Mouse (Mus musculus): ENCODE measurements at regions not wholly inside any gene's neighbourhood (a gene's known extent, or its start where the extent isn't known, plus 50 kb on each side); places are given as distances from the start of the nearest gene placed in this dataset.

DNA sequence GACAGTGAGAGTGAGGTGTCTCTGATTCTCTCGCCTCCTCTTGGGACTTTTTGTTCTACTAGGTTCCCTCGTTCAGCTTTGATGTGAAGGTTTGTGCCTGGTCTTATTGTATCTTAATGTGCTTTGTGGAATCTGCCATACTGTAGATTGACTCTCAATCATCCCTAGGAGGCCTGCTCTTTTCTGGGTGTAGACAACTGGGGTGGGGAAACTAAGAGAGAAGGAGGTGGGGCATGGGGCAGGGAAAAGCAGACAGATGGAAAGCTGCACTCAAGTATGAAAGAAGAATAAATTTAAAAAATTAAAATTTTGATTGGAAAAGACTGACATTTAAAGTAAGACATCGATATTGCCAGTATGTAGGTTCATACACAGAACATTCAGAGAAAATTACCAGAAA, 172.0 kb upstream of the Ctso start:
- no peak overlapping the region for H3K9ac ChIP-seq
- ATAC-seq, result no peak
- no peak overlapping the region for H3K27ac ChIP-seq
- H3K9me3 ChIP-seq (replicated peaks), result no peaks in the 10 kb centered on the region
- no peak overlapping the region for H3K4me2 ChIP-seq
- no peaks in the 10 kb centered on the region for H3K4me1 ChIP-seq
- no peaks in the 10 kb centered on the region for H3K36me3 ChIP-seq
- no peak overlapping the region for H3K4me3 ChIP-seq
- H3K27me3 ChIP-seq (replicated peaks), result no peaks in the 10 kb centered on the region
- 64% methylated on average over 3 of the region's 3 CpGs for WGBS (ENCODE audit: insufficient replicate concordance)

DNA sequence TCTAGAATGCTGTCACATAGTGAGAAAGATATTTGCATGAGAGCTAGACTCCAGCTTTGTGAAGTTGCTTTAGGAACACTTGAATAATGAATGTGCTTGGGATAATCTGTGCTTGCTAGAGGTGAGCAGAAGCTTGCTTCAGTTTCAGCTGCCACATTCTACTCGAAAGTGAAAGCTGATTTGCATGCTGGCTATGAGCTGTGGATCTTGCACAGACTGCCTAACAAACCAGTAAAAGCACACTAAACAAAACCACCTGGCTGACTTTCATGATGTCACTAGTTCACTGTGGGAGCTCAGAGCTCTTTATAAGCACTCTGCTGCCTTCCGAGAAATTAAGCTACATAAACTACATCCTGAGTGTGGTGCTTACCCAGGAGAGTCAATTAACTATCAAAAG, 171.5 kb upstream of the Ctso start:
- Histone ChIP-seq H3K36me3 (no peaks in the 10 kb centered on the region), H3K9ac (no peak overlapping the region), H3K4me2 (no peak overlapping the region), H3K9me3 (replicated peaks) (no peaks in the 10 kb centered on the region), H3K27ac (no peak overlapping the region), H3K4me3 (no peak overlapping the region), H3K27me3 (replicated peaks) (no peaks in the 10 kb centered on the region), H3K4me1 (no peaks in the 10 kb centered on the region)
- ATAC-seq, result no peak
- 38% methylated on average over 2 of the region's 2 CpGs for WGBS (ENCODE audit: insufficient replicate concordance)

DNA sequence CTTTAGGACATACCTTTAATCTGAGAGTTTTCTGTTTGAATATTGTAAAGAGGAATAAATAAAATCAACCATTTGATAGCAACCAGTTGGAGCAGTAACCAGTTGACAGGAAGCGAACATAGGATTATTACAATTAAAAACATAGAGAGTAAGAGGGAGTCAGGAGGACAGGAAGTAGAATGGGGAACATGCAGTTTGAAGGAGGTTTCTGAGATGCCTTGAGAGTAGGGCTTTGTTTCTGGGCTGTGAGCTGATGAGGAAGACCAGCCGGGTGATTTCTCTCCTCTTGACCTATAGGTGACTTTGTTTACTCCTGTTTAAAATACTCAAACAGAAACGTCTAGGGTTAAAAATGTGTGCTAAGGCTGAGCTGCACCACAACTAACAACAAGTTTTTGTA, 160.6 kb upstream of the Ctso start:
- 40% methylated on average over 3 of the region's 3 CpGs for WGBS (ENCODE audit: insufficient replicate concordance)
- Histone ChIP-seq H3K36me3 (no peaks in the 10 kb centered on the region), H3K9ac (no peak overlapping the region), H3K27me3 (replicated peaks) (no peaks in the 10 kb centered on the region), H3K27ac (no peak overlapping the region), H3K4me3 (no peak overlapping the region), H3K9me3 (replicated peaks) (no peaks in the 10 kb centered on the region), H3K4me2 (no peak overlapping the region), H3K4me1 (no peaks in the 10 kb centered on the region)
- no peak for ATAC-seq

DNA sequence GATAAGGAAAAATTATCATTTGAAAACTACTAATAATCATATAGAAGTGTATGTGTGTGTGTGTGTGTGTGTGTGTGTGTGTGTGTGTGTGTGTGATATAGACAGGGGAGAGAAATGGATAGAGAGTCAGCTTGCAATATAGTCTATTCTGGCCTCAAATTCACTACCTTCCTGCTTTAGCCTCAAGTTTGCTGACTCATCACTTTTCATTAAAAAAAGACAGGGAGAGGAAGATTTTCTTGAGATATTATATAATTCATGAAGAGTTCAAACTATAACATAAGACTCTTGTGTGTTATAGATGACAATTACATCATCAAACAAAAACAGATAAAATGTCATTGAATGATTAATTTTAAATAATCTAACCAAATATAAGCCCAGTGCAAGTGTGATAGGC, 159.4 kb upstream of the Ctso start:
- Histone ChIP-seq H3K4me3 (no peak overlapping the region), H3K9me3 (replicated peaks) (no peaks in the 10 kb centered on the region), H3K27ac (no peak overlapping the region), H3K4me2 (no peak overlapping the region), H3K4me1 (no peaks in the 10 kb centered on the region), H3K27me3 (replicated peaks) (no peaks in the 10 kb centered on the region), H3K36me3 (no peaks in the 10 kb centered on the region), H3K9ac (no peak overlapping the region)
- ATAC-seq, result no peak

DNA sequence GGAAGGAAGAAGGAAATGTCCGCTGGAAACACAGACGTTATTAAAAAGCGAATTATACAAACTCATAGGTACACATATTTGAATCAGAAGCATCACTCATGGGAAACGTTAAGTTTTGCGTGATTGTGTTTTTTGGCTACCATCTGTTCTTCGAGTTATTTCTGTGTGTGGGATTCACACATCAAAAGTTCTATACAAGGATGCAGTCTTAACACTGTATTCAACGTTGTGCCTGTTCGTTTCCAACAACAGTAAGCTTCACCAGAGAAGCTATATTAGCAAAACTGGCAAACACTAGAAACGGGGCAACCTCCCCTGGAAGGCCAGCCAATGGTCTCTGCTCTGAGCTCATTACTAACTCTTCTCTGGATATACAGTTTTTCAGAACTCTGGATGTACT, 150.3 kb upstream of the Ctso start:
- WGBS (ENCODE audit: insufficient replicate concordance), result 81% methylated on average over 9 of the region's 9 CpGs
- Histone ChIP-seq H3K27ac (no peak overlapping the region), H3K36me3 (no peaks in the 10 kb centered on the region), H3K4me3 (no peak overlapping the region), H3K9me3 (replicated peaks) (no peaks in the 10 kb centered on the region), H3K9ac (no peak overlapping the region), H3K4me1 (no peaks in the 10 kb centered on the region), H3K27me3 (replicated peaks) (no peaks in the 10 kb centered on the region), H3K4me2 (no peak overlapping the region)
- ATAC-seq, result no peak

DNA sequence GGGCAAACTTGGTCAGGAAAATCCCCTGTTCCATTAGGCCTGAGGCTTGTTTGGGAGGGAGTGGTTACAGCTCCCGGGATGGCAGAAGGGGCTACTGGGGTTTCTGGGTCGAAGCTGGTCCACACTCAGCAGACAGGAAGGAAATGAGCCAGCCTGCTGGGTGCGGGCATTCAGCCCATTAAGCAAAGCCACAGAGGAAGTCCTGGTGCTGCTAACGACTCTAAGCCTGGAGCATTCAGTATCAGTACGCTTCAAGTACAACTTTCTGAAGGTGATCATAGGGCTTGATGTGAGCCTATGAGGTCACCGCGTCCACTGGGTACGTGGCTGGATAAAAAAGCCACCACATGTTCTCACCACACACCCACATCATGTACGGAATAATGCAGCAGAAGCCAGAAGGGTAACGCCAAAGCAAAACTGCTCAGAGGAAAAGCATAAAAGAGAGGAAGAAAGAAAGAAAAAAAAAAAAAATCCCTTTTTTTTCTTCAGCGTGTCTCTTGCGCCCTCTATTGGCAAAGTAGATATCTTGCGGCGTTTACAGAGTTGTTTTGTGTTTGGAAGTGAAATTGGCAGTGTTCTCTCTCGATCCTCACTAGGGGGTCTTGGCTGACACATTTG, 149.4 kb upstream of the Ctso start:
- Histone ChIP-seq H3K4me1 (no peaks in the 10 kb centered on the region), H3K9me3 (replicated peaks) (no peaks in the 10 kb centered on the region), H3K4me3 (no peak overlapping the region), H3K27ac (no peak overlapping the region), H3K9ac (no peak overlapping the region), H3K27me3 (replicated peaks) (no peaks in the 10 kb centered on the region), H3K36me3 (no peaks in the 10 kb centered on the region), H3K4me2 (peak overlapping the region; percentile 38)
- ATAC-seq, result no peak
- WGBS (ENCODE audit: insufficient replicate concordance), result 11% methylated on average over 15 of the region's 15 CpGs

DNA sequence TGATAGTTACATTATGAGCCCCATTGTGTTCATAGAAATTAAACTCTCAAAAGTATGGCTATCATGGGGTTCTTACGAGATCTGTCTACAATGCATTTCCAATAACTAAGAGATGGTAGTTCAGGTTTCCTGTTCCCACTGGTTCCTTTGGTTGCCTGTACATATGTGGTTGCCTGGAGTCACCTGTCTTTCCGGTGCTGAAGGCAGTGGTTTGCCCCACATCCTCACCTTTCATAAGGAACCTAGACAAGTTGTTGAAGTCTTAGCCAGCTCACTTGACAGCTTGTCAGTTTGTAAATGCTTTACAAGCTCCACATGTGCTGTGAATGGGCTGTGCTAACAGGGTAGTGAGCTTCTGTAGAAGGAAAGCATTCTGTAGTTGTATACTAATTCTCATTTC, 143.5 kb upstream of the Ctso start:
- no peak overlapping the region for H3K4me2 ChIP-seq
- H3K27ac ChIP-seq, result no peak overlapping the region
- H3K9ac ChIP-seq, result no peak overlapping the region
- no peaks in the 10 kb centered on the region for H3K9me3 ChIP-seq (replicated peaks)
- 62% methylated on average over 2 of the region's 2 CpGs for WGBS (ENCODE audit: insufficient replicate concordance)
- H3K4me1 ChIP-seq, result no peaks in the 10 kb centered on the region
- no peaks in the 10 kb centered on the region for H3K27me3 ChIP-seq (replicated peaks)
- no peaks in the 10 kb centered on the region for H3K36me3 ChIP-seq
- no peak overlapping the region for H3K4me3 ChIP-seq
- no peak for ATAC-seq

DNA sequence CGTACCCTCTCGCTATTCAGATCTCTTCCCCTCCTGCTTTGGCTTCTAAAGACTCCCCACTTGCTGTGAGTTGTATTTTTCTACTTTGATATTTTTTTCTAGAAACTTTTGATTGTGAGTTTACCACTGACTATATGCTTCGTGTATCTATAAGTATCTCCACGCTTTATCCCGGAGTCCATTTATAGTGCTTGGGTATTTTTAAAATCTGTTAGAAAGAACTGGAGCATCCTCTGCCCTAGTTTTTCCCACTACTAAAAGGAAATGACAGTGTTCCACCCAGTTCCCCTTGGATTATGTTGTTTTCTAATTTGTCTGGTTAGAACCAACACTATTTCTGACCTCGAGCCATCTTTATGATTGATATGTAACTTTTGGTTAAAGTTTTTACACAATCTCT, 142.7 kb upstream of the Ctso start:
- no peaks in the 10 kb centered on the region for H3K9me3 ChIP-seq (replicated peaks)
- no peaks in the 10 kb centered on the region for H3K4me1 ChIP-seq
- no peaks in the 10 kb centered on the region for H3K27me3 ChIP-seq (replicated peaks)
- no peak for ATAC-seq
- no peak overlapping the region for H3K27ac ChIP-seq
- H3K4me3 ChIP-seq, result no peak overlapping the region
- WGBS (ENCODE audit: insufficient replicate concordance), result 74% methylated on average over 6 of the region's 6 CpGs
- H3K9ac ChIP-seq, result no peak overlapping the region
- no peak overlapping the region for H3K4me2 ChIP-seq
- H3K36me3 ChIP-seq, result no peaks in the 10 kb centered on the region

DNA sequence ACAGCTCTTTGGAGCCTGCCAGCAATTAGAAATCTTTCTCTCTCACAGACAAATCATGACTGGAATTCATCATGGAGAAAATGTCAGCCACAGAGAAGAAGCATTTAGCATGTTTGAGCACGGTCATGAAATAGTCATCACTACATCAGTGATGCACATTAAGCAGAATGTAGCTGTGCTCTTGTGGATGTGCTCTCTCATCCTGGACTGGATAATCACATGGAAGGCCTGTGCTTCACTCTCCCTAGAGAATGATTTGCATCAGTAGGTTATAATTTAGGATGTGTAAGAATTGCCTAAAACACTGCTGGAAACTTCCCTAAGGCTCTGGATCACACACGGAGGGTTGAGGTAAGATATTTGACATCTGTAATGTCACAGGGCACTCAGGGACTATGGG, 130.3 kb upstream of the Ctso start:
- no peak for ATAC-seq
- no peak overlapping the region for H3K27ac ChIP-seq
- no peak overlapping the region for H3K4me3 ChIP-seq
- 71% methylated on average over 2 of the region's 2 CpGs for WGBS (ENCODE audit: insufficient replicate concordance)
- no peaks in the 10 kb centered on the region for H3K27me3 ChIP-seq (replicated peaks)
- H3K9me3 ChIP-seq (replicated peaks), result no peaks in the 10 kb centered on the region
- H3K9ac ChIP-seq, result no peak overlapping the region
- no peaks in the 10 kb centered on the region for H3K4me1 ChIP-seq
- no peak overlapping the region for H3K4me2 ChIP-seq
- no peaks in the 10 kb centered on the region for H3K36me3 ChIP-seq

DNA sequence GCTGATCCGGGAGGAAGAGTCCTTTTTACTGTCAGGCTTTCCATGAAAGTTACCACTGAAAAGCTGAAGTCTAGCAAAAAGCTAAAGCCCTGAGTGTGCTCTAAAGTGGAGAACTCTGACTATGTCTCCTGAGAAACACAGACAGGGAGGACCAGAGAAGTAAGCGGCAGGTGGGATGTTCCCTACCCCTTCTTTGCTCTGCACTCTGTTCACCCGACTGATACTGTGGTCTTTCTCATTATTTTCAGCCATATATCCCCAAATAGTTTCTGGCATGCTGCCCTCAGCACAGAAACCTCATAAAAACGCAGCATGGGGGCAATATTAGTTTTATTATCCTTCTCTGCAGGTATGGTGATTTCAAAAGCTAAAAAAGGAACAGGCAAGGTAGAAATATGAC, 126.7 kb upstream of the Ctso start:
- Histone ChIP-seq H3K9me3 (replicated peaks) (no peaks in the 10 kb centered on the region), H3K27me3 (replicated peaks) (no peaks in the 10 kb centered on the region), H3K27ac (no peak overlapping the region), H3K36me3 (no peaks in the 10 kb centered on the region), H3K4me2 (no peak overlapping the region), H3K9ac (no peak overlapping the region), H3K4me3 (no peak overlapping the region), H3K4me1 (no peaks in the 10 kb centered on the region)
- 38% methylated on average over 4 of the region's 4 CpGs for WGBS (ENCODE audit: insufficient replicate concordance)
- ATAC-seq, result no peak

DNA sequence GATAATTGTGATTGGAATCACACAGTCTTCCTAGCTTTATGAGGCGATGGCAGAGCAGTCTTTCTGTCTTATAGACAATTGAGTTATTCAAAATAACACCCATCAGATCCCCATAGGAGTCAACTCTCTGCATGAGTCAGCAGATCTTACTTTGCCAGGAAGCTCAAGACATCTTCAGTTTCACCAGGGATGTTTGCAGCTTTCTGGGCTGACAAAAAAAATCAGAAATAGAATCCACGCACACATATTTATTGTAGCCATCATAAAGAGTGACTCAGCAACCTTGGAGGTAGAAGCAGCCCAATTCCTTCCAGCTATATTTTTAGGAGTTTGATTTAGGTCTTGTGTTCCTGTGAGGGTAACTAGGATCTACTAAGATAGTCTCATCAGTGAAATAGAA, 122.8 kb upstream of the Ctso start:
- Histone ChIP-seq H3K9me3 (replicated peaks) (no peaks in the 10 kb centered on the region), H3K9ac (no peak overlapping the region), H3K4me2 (no peak overlapping the region), H3K27me3 (replicated peaks) (no peaks in the 10 kb centered on the region), H3K4me3 (no peak overlapping the region), H3K27ac (no peak overlapping the region), H3K36me3 (no peaks in the 10 kb centered on the region), H3K4me1 (no peaks in the 10 kb centered on the region)
- 67% methylated on average over 2 of the region's 2 CpGs for WGBS (ENCODE audit: insufficient replicate concordance)
- no peak for ATAC-seq

DNA sequence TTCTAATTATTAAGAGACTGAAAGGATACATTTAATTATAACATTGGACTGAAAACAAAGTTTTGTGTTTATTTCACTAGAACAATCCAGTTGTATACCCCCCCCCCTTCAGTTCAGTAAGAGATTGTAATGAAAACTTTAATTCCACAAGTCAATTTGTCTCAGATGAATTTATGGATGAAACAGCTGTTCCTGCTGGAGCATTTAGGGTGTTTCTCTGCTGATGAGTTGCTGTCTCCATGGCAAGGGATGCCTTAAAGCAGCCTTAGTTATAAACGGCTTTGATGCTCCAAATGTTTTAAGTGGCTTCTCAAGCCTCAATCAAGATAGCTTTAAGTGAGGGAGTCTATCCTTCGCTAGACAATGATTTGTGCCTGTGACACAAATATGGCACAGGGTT, 112.1 kb upstream of the Ctso start:
- H3K4me1 ChIP-seq, result no peaks in the 10 kb centered on the region
- H3K4me2 ChIP-seq, result no peak overlapping the region
- no peaks in the 10 kb centered on the region for H3K27me3 ChIP-seq (replicated peaks)
- no peaks in the 10 kb centered on the region for H3K9me3 ChIP-seq (replicated peaks)
- H3K9ac ChIP-seq, result no peak overlapping the region
- H3K4me3 ChIP-seq, result no peak overlapping the region
- no peak for ATAC-seq
- no peaks in the 10 kb centered on the region for H3K36me3 ChIP-seq
- 60% methylated on average over 2 of the region's 2 CpGs for WGBS (ENCODE audit: insufficient replicate concordance)
- no peak overlapping the region for H3K27ac ChIP-seq

DNA sequence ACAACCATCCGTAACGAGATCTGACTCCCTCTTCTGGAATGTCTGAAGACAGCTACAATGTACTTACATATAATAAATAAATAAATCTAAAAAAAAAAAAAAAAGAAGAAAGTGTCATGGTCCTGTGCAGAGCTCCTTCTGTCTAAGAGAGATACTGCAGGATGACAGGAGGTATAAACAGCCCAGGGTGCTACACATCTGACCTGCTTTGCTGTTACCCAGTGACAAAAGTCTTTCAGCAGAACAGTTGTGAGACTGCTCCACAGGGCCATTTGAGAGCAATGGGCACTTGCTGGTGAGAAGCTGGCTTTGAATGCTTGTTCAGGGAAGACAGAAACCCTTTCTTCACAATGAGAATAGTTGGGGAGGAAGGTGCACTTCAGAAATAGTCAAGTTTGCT, 102.9 kb upstream of the Ctso start:
- no peaks in the 10 kb centered on the region for H3K27me3 ChIP-seq (replicated peaks)
- H3K4me2 ChIP-seq, result no peak overlapping the region
- no peaks in the 10 kb centered on the region for H3K9me3 ChIP-seq (replicated peaks)
- H3K9ac ChIP-seq, result no peak overlapping the region
- no peaks in the 10 kb centered on the region for H3K36me3 ChIP-seq
- no peak overlapping the region for H3K27ac ChIP-seq
- H3K4me3 ChIP-seq, result no peak overlapping the region
- no peak for ATAC-seq
- no peaks in the 10 kb centered on the region for H3K4me1 ChIP-seq
- WGBS (ENCODE audit: insufficient replicate concordance), result 80% methylated on average over 2 of the region's 2 CpGs
